Mouse (Mus musculus) limb, embryonic 10.5 days (tissue): ENCODE data around the gene Ppard. TPM values are rescaled to one million over a fixed set of nuclear protein-coding genes. Genes with fewer than 3 reads are reported as not detected.

Source experiments
- DNase-seq: peaks from one replicate; pipeline ENCODE4 v3.0.0-alpha.2; 2017; ENCODE audit warnings: low spot score
- H3K27ac ChIP-seq: fragments of 300-500 bp; sonication (generic); 2 replicates; pipeline ENCODE4 v1.5.1; 2016; ENCODE audit warnings: mild to moderate bottlenecking
- H3K27me3 ChIP-seq: fragments of 300-500 bp; sonication (generic); 2 replicates; pipeline ENCODE4 v1.6.1; 2016; ENCODE audit warnings: low read depth, mild to moderate bottlenecking; ENCODE audit not compliant: poor library complexity, severe bottlenecking
- H3K36me3 ChIP-seq: fragments of 300-500 bp; sonication (generic); 2 replicates; pipeline ENCODE4 v1.6.1; 2016; ENCODE audit warnings: mild to moderate bottlenecking, moderate library complexity
- H3K4me1 ChIP-seq: fragments of 300-500 bp; sonication (generic); 2 replicates; pipeline ENCODE4 v1.6.1; 2016
- H3K4me3 ChIP-seq: fragments of 300-500 bp; sonication (generic); 2 replicates; pipeline ENCODE4 v1.5.1; 2016; ENCODE audit warnings: mild to moderate bottlenecking, moderate library complexity
- H3K9me3 ChIP-seq: fragments of 300-500 bp; sonication (generic); replicated peaks from 2 replicates; pipeline ENCODE4 v1.6.1; 2016; ENCODE audit warnings: mild to moderate bottlenecking
- WGBS: fragments of 180-500 bp; shearing (Covaris S2); methylation state at CpG from one replicate; pipeline ENCODE4 v1.1.7; 2016; 5-methylcytosine and 5-hydroxymethylcytosine counted together
- polyA plus RNA-seq: library from polyadenylated mRNA; unstranded; fragments of >200 nt; fragmentation: Nextera tagmentation; extraction: Ambion mirVana; gene quantifications from 2 replicates; pipeline ENCODE4 v1.2.1, GENCODE M21; 2016

Gene Ppard
- polyA plus RNA-seq, 1 experiment from 2014 or later = 1.9 TPM

DNA sequence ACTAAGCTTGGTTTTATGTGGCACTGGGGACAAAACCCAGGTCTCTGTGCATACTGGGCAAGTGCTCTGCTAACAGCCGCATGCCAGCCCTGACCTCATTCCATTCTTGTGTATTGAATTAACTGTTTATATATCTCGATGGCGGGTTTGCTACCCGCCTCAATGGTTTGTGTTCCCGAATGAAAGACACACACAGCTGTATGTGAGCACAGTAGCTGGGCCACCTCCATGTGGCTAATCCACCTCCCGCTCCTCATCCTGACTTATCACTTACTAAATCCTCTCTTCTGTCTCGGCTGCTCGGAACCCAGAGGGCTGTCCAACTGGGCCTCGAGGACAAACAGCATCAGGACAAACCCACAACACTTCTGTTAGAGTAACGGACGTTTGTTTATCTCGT is 16.6 kb downstream of the Ppard start:
- H3K36me3 ChIP-seq = peaks cover 20% of the 10 kb centered on the region
- H3K4me1 ChIP-seq = peaks cover 60% of the 10 kb centered on the region
- DNase-seq = no peak
- no peak overlapping the region for H3K4me3 ChIP-seq
- H3K27ac ChIP-seq = peak overlapping the region; percentile 15; the same call in 1 of the 2 replicates
- H3K9me3 ChIP-seq = no peaks in the 10 kb centered on the region
- no peaks in the 10 kb centered on the region for H3K27me3 ChIP-seq
- WGBS = 84% methylated on average over 12 of the region's 12 CpGs

DNA sequence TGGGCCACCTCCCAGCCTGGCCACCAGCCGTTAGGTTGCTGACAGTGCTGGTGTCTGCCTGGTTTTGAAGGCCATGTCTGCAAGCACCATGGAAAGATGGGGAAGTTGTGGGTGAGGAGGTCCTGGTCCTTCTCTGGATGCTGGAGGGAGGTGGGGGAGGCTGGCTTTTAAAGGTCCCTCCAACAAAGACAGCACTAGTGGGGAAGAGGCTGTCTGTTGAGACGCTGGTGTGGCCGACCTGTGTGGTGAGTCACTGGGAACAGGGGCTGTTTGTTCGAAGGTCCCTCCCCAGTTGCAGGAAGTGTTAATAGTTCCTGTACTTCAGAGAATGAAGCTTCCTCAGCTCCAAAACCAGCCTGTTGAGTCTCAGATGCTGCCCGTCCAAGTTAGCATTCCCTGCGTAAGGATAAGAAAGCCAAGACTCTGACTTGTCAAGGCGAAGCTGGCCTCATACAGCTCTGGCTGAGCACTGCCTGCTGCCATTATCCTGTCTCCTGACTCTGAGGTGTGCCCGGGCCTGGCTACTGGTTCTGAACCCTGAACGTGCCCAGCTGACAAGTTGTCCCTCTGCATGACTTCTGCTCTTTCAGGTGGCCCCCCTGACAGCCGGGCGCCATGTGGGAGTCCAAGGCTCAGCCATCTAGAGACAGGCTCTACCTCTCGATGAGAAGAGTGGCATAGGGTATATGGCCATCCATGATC is 19.2 kb downstream of the Ppard start:
- H3K27ac ChIP-seq = peak overlapping the region; percentile 47; the same call in 1 of the 2 replicates
- H3K4me1 ChIP-seq = peaks cover 62% of the 10 kb centered on the region
- WGBS = 87% methylated on average over 12 of the region's 12 CpGs

DNA sequence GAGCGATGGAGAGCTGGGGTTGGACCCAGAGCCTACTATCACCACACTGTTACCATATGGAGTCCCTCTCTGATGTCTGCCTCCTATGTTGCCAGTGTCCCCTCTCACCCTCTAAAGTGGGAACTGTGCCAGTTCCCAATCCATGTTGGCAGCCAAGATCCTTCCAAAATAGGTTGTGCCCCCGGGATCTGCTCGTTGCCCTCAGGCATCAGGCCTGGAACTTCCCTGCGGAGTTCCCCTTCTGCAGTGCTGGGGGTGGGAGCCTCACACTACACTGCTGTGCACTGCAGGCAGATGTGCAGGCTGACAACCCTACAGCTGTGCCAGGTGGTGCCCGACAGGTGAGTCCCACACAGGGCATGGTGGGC is 19.8 kb downstream of the Ppard start:
- H3K4me1 ChIP-seq = peaks cover 62% of the 10 kb centered on the region
- H3K4me3 ChIP-seq = no peak overlapping the region
- DNase-seq = no peak
- peaks cover 14% of the 10 kb centered on the region for H3K36me3 ChIP-seq
- WGBS = 89% methylated on average over 5 of the region's 5 CpGs
- no peak overlapping the region; the same call in 1 of the 2 replicates for H3K27ac ChIP-seq
- no peaks in the 10 kb centered on the region for H3K9me3 ChIP-seq
- no peaks in the 10 kb centered on the region for H3K27me3 ChIP-seq

More for the DNA sequence above, 19.2 kb downstream of the Ppard start:
- Histone ChIP-seq H3K27me3 (no peaks in the 10 kb centered on the region), H3K4me3 (no peak overlapping the region), H3K9me3 (no peaks in the 10 kb centered on the region), H3K36me3 (peaks cover 14% of the 10 kb centered on the region)
- no peak for DNase-seq

DNA sequence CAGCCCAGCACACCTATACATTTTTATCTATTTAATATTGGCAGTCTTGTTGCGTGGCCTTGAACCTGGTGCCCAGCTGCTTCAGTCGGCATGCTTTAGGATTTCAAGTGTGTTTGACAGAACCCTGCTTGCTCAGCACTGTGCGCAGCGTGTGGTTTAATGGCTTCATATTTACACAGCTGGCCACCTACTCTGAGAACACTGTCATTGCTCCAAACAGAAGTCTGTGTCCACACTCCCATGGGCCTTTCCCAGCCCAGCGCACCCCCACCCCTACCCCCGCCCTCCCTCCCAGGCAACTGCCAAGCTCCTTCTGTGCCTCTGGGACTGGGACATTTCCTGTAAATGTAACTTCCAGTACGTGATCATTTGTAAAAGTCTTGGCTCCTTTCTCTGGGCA is 20.7 kb downstream of the Ppard start:
- Histone ChIP-seq H3K27me3 (no peaks in the 10 kb centered on the region), H3K4me3 (no peak overlapping the region), H3K36me3 (peaks cover 14% of the 10 kb centered on the region), H3K4me1 (peaks cover 61% of the 10 kb centered on the region), H3K9me3 (no peaks in the 10 kb centered on the region), H3K27ac (no peak overlapping the region)
- DNase-seq = no peak
- 93% methylated on average over 7 of the region's 7 CpGs for WGBS

DNA sequence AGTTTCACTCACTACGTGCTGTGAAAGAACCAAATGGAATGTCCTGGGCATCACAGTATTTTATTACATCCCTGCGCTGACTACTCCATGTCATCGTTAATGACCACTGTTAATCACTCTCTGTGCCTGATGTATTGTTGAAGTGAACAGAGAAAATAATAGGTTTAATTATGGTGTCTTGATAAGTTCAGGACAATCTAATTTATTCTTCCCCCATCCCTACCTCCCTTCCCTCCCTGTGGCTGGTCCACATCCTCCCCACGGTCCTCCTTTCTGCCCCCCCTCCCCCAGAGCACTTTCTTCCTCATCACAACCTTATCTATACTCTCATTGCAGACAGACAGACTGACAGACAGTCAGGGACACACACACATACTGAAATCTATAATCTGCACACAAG is 22.3 kb downstream of the Ppard start:
- no peaks in the 10 kb centered on the region for H3K27me3 ChIP-seq
- H3K27ac ChIP-seq = 0 out of 2 replicates have a peak overlapping the region, but pooled peaks have one; percentile 82
- no peaks in the 10 kb centered on the region; the same call in 1 of the 2 replicates for H3K9me3 ChIP-seq
- peaks cover 24% of the 10 kb centered on the region for H3K36me3 ChIP-seq
- 64% methylated on average over 4 of the region's 4 CpGs for WGBS
- no peak overlapping the region for H3K4me3 ChIP-seq
- no peak for DNase-seq
- peaks cover 56% of the 10 kb centered on the region for H3K4me1 ChIP-seq

DNA sequence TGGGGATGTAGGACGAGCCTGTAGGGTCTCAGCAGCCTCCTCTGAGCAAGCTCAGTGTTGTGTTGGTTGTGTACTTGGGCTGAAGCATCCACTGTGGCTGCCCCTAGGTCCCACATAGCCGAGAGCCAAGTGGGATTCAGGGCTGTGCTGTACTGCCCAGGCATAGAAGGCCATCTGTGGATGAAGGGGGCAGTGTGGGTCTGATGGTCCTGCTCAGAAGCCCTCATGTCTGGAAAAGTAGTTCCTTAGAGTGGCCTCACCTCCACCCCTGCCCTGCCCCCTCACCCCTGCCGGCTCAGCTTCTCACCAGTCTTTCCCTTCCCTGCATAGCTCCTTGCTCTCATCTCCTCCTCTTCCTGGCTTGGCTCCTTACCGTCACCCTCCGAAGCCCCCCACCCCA is 23.2 kb downstream of the Ppard start:
- H3K9me3 ChIP-seq = no peaks in the 10 kb centered on the region; the same call in 1 of the 2 replicates

DNA sequence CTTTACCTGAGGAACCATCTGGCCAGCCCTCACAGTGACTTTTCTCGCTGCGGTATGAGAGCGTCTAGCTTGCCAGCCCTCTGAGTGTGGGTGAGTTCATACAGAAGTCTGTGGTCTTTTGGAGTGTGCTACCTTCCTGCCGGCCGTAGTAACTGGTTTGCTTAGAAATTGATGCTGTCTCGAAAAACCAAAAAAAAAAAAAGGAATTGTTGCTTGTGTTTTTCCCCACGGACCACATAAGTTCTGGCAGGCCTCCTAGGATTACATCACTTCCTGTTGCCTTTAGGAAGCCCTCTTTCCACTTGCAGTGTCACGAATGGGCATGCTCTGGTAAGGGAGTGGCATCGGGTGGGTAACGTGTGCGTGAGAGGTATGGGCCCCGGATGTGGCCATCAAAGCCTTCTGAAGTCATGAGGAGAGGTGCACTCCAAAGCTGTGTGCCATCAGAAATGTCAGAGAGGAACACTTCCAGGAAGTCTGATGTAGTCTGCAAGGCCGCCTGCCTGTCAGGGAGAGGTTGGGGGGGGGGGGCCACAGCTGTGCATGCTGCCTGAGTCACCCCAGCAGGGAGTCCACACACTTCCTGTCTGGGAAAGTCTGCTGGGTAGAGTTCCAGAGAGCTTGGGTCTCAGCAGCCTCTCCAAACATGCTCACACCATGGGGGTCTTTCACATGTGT is 24.3 kb downstream of the Ppard start:
- WGBS = 72% methylated on average over 13 of the region's 13 CpGs
- H3K9me3 ChIP-seq = no peaks in the 10 kb centered on the region; the same call in 1 of the 2 replicates
- DNase-seq = peak; percentile 62
- peaks cover 55% of the 10 kb centered on the region for H3K4me1 ChIP-seq
- peak overlapping the region; percentile 82 for H3K27ac ChIP-seq
- no peak overlapping the region for H3K4me3 ChIP-seq
- H3K36me3 ChIP-seq = peaks cover 22% of the 10 kb centered on the region
- H3K27me3 ChIP-seq = no peaks in the 10 kb centered on the region

More for the DNA sequence above, 23.2 kb downstream of the Ppard start:
- WGBS = 38% methylated on average over 5 of the region's 5 CpGs
- H3K27ac ChIP-seq = peak overlapping the region; percentile 82
- H3K27me3 ChIP-seq = no peaks in the 10 kb centered on the region
- H3K4me1 ChIP-seq = peaks cover 56% of the 10 kb centered on the region
- H3K4me3 ChIP-seq = no peak overlapping the region
- no peak for DNase-seq
- H3K36me3 ChIP-seq = peaks cover 28% of the 10 kb centered on the region

DNA sequence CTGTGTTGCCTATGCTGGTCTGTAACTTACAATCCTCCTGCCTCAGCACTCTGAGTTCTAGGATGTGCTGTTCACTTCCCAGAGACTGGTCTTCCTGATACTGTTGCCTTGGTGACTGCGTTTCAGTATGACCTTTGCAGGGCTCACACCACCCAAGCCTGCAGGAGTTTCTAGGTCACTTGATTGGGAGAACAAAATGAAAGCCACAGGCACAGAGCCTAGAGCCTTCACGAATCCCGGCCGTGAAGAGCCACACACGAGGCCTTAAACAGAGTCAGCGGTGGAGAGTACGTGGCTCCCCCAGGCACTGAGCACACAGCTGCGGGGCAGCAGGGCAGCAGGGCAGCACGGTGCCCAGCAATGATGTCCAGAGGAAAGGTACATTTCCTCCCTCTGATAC is 25.8 kb downstream of the Ppard start:
- no peak for DNase-seq
- 92% methylated on average over 9 of the region's 9 CpGs for WGBS
- Histone ChIP-seq H3K27ac (peak overlapping the region; percentile 82; the same call in 1 of the 2 replicates), H3K36me3 (peaks cover 14% of the 10 kb centered on the region), H3K9me3 (no peaks in the 10 kb centered on the region; the same call in 1 of the 2 replicates), H3K27me3 (no peaks in the 10 kb centered on the region), H3K4me1 (peaks cover 48% of the 10 kb centered on the region), H3K4me3 (no peak overlapping the region)

DNA sequence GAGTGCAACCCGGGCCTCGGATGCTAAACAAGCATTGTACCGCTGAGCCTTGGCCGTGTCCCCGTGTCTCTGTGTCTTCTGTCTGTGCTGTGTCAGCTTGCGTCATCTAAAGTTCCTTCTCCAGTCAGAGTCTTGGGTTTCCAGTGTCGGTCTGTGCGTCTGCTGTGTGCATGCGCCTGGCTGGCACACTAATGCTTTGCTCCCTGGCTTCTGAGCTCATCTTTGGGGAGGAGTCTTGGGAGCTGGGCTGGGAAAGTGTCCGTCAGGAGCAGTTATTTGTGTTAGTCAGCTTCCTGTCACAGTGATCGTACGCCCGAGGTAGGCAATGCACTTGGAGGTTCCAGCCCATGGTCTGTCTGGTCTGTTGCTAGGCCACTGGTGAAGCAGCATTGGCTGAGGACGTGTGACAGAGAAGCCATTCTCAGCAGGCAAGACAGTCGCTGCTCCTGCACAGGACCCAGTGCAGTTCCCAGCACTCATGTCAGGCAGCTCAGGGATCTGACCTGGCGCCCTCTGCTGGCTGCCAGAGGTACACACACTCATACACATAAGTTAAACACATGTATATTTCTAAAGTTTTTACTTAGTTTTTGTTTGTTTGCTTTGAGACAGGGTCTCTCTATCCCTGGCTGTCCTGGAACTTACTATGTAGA is 27.5 kb downstream of the Ppard start:
- no peak for DNase-seq
- peaks cover 54% of the 10 kb centered on the region for H3K4me1 ChIP-seq
- WGBS = 83% methylated on average over 16 of the region's 16 CpGs
- no peak overlapping the region for H3K4me3 ChIP-seq
- H3K36me3 ChIP-seq = peaks cover 14% of the 10 kb centered on the region
- no peak overlapping the region for H3K27ac ChIP-seq
- no peaks in the 10 kb centered on the region; the same call in 1 of the 2 replicates for H3K9me3 ChIP-seq
- H3K27me3 ChIP-seq = no peaks in the 10 kb centered on the region

DNA sequence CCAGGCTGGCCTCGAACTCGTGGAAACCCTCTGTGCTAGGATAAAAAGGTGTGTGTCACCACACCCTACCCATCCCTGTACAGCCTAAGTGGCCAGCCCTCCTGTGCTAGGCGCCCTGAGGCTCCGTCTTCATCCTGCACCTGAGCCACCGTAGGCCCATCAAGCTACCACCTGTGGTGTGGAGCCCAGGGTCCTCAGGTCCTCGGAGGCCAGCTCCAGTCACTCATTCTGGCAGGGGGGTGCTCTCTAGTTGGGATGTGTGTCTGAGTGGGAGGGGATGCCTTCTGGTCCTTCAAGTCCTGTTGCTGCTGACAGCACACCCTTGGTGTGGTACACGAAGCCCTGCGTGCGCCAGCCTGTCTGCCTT is 28.0 kb downstream of the Ppard start:
- 82% methylated on average over 9 of the region's 9 CpGs for WGBS
- Histone ChIP-seq H3K27me3 (no peaks in the 10 kb centered on the region), H3K4me1 (peaks cover 54% of the 10 kb centered on the region), H3K36me3 (peaks cover 14% of the 10 kb centered on the region), H3K4me3 (no peak overlapping the region), H3K9me3 (no peaks in the 10 kb centered on the region; the same call in 1 of the 2 replicates), H3K27ac (no peak overlapping the region)
- DNase-seq = no peak

DNA sequence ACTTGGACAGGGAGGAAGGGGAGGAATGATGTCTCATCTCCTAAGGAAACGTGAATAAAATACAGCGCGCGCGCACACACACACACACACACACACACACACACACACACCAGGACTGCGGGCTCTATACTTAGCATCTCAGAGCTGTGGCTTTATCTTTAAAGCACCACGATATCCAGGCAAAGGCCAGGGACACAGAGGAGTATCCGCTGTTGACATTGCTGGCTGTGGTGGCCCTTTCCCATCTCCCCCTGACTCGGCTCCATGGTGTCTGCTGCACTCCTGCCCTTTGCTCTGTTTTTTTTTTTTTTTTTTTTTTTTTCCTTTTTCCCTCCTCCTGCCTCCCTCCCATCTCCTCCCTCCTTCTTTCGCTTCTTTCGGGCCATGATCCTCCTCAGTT is 29.3 kb downstream of the Ppard start:
- H3K4me1 ChIP-seq = peaks cover 44% of the 10 kb centered on the region
- no peak overlapping the region for H3K4me3 ChIP-seq
- no peak for DNase-seq
- peaks cover 17% of the 10 kb centered on the region for H3K36me3 ChIP-seq
- 0 out of 2 replicates have a peak overlapping the region, but pooled peaks have one; percentile 21 for H3K27ac ChIP-seq
- no peaks in the 10 kb centered on the region; the same call in 1 of the 2 replicates for H3K9me3 ChIP-seq
- H3K27me3 ChIP-seq = no peaks in the 10 kb centered on the region
- 76% methylated on average over 11 of the region's 11 CpGs for WGBS

DNA sequence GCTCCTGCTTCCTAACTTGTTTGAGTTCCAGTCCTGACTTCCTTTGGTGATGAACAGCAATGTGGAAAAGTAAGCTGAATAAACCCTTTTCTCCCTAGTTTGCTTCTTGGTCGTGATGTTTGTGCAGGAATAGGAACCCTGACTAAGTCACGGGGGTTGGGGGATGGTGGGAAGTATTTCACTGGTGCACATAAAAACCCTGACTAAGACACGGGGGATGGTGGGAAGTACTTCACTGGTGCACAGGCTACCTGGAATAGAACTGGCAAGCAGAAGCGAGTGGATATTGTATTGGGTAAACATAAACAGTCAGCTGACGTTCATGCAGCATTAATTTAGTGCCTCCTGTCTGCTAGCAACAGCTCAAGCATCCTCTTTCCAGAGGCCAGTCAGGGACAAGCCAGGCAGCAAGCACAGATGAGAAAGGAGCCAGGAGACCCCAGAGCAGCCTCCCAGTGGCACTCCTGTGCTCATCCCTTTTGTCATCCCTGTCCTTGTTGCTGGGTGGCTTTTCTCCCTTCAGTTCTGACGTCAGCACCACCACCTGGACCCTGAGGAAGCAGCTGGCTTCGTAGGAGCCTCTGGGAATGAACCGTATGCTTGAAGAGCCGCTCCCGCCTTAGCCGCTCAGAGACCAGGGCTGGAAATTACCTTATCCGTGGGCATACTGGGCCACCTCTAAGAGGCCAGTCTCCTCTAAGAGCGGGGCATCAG is 30.8 kb downstream of the Ppard start:
- Histone ChIP-seq H3K4me3 (no peak overlapping the region), H3K4me1 (peaks cover 32% of the 10 kb centered on the region), H3K27ac (peak overlapping the region; percentile 51; the same call in 1 of the 2 replicates), H3K9me3 (no peaks in the 10 kb centered on the region; the same call in 1 of the 2 replicates), H3K27me3 (no peaks in the 10 kb centered on the region), H3K36me3 (peaks cover 18% of the 10 kb centered on the region)
- 78% methylated on average over 13 of the region's 13 CpGs for WGBS
- no peak for DNase-seq
